Mouse (Mus musculus): ENCODE data around the gene Ric8a. TPM values are rescaled to one million over a fixed set of nuclear protein-coding genes. Genes with fewer than 3 reads are reported as not detected.
"Not testable (repeated sequence)": the region's sequence is repeated elsewhere in the genome, so short reads cannot be mapped to it uniquely, and the experiment has no call there.

The Ric8a gene
- total RNA-seq, 2 experiments from 2014 or later: 12.7 TPM

DNA sequence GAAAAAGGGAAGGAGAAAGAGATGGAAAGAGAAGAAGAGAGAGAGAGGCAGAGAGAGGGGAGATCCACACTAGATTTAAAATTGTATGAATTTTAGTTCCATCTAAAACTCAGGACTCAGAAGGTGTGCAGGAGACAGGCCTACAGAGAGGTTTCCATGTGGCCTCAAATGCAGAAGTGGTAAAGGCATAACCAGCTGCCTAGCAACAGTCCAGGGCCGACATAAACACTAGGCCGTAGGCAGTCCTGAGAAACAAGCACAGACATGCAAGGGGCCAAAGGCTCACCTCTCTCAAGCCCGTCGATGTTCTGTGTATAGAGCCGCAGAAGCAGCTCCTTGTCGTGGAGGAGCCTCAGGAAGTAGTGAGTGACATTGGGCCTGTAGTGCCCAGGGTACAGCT is 20.6 kb downstream of the Ric8a start:
- H3K27ac ChIP-seq: no peak overlapping the region
- intact Hi-C loops (cut with DNase I): no loop called here
- no peak for TF ChIP-seq CTCF (IDR thresholded peaks at IDR 0.05)
- no peak for DNase-seq
- H3K4me3 ChIP-seq: no peak overlapping the region

DNA sequence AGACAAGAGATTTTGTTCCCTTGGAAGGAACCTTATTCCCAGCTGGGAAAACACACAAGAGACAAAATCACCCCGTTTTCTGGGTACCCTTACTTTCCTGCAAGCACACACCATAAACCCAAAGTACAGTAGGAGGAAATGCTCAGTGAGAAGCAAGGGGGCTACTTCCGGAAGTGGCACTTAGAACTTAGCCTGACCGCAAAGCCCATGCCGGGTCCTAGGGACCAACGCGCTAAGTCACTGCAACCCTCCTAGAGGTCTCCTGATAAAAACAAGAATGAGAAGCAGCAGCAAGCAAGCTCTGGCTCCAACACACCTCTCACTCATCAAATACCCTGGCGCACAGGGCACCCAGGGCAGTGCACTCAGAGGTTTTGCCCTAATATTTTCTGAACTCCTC is 22.6 kb downstream of the Ric8a start:
- intact Hi-C loops (cut with DNase I): no loop called here
- H3K27ac ChIP-seq: no peak overlapping the region
- DNase-seq: no peak
- TF ChIP-seq CTCF (IDR thresholded peaks at IDR 0.05): no peak
- no peak overlapping the region for H3K4me3 ChIP-seq

- Histone ChIP-seq H3K27ac (peak overlapping the region; percentile 89), H3K4me3 (peak overlapping the region; percentile 82)
- TF ChIP-seq CTCF (IDR thresholded peaks at IDR 0.05): no peak
- DNase-seq: no peak
- intact Hi-C loops (cut with DNase I): loop anchor here (2.0 kb wide), 2 partner anchors 22 to 24 kb away; partner anchors contain the start of genes Bet1l, Gm45785 and Ric8a
Observed at GRCm38 (mm10) chr7:140880419-140880818, 23.7 kb downstream of the Ric8a start.

- Histone ChIP-seq H3K4me3 (peak overlapping the region; percentile 82), H3K27ac (peak overlapping the region; percentile 89)
- intact Hi-C loops (cut with DNase I): loop anchor here (2.0 kb wide), 2 partner anchors 22 to 24 kb away; partner anchors contain the start of genes Bet1l, Gm45785 and Ric8a
- no peak for DNase-seq
- no peak for TF ChIP-seq CTCF (IDR thresholded peaks at IDR 0.05)
Observed at GRCm38 (mm10) chr7:140880865-140881515, 24.2 kb downstream of the Ric8a start.

DNA sequence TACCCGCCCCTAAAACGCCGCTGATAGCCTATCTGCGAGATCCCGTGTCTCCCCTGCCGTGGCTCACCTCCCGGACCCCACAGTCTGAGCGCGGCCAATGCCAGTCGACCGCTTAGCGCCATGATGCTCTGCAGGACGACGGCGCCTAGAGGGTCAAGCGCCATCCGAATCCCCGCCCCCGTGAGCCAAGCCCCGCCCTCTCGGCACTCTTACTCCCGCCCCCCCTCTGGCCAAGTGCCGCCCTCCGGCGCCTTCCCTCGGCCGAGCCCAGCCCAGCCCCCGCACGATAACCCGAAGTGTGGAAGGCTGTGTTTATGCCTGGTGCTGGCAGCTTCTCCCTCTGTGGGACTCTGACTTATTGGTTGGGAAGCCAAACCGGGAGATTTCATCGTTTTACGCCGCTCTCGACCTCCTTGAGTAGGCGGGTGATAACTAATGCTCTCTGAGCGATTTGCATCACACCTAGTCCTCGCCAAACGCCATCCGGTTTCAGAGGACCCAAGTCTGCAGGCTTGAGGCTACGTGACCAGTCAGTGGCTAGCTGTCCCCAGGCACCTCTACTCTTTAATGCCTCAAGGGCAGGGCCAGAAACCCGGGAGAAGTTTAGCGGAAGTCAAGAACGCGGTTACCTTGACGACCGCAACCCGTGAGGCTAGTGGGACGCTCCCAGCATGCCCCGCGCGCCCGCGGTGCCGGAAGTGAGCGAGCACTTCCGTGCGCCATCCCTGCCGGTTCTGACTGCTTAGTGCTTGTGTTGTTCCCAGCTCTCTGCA is 25.1 kb downstream of the Ric8a start, which contains the start of the genes Psmd13 and Sirt3:
Gene Psmd13, plus strand, starts transcription at position 273 of the 773 bp plus-strand sequence.
Gene Sirt3, minus strand, starts transcription at position 614 of the 773 bp plus-strand sequence.
- TF ChIP-seq CTCF (IDR thresholded peaks at IDR 0.05): no peak

GRCm38 (mm10) chr7:140882469-140882803 is 25.7 kb downstream of the Ric8a start:
- no peak for TF ChIP-seq CTCF (IDR thresholded peaks at IDR 0.05)
- Histone ChIP-seq H3K4me3 (peak overlapping the region; percentile 82), H3K27ac (peak overlapping the region; percentile 89)
- no peak for DNase-seq
- intact Hi-C loops (cut with DNase I): no loop called here

More for the DNA sequence above, 25.1 kb downstream of the Ric8a start, which contains the start of the genes Psmd13 and Sirt3:
- intact Hi-C loops (cut with DNase I): loop anchor here (2.0 kb wide), 2 partner anchors 21 to 25 kb away; partner anchors contain the start of genes Bet1l, Gm45785 and Ric8a
- peak; percentile 96 for DNase-seq
- Histone ChIP-seq H3K4me3 (peak within 1 kb of the TSS; percentile 82), H3K27ac (peak within 1 kb of the TSS; percentile 89)

- intact Hi-C loops (cut with DNase I); H3K27ac ChIP-seq; H3K4me3 ChIP-seq; DNase-seq: not testable (repeated sequence)
Observed at GRCm38 (mm10) chr7:140890636-140891035, 33.9 kb downstream of the Ric8a start.

DNA sequence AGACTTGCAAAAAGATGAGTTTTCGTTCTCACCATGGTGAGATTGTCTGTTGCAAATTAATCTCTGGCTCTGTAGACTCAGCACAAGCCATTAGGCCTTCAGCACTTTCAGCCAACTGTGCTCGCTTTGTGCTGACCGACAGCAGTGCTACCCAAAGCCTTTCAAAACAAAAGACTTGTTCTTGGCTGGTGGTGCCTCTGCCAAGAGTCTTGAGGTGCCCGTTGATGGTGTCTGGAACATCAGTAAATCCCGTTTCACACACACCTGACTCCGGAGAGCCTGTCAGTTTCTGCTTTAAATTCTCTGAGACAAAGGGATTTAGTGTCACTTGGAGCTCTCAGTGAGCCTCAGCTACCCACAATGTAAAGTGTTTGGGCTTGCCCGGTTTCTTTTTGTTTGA is 37.3 kb downstream of the Ric8a start:
- DNase-seq: no peak
- no peak for TF ChIP-seq CTCF (IDR thresholded peaks at IDR 0.05)
- Histone ChIP-seq H3K27ac (no peak overlapping the region), H3K4me3 (no peak overlapping the region)
- intact Hi-C loops (cut with DNase I): no loop called here

GRCm38 (mm10) chr7:140894611-140895010 is 37.9 kb downstream of the Ric8a start:
- intact Hi-C loops (cut with DNase I): no loop called here
- TF ChIP-seq CTCF (IDR thresholded peaks at IDR 0.05): no peak

GRCm38 (mm10) chr7:140897863-140898262 is 41.1 kb downstream of the Ric8a start:
- TF ChIP-seq CTCF (IDR thresholded peaks at IDR 0.05): no peak
- intact Hi-C loops (cut with DNase I): no loop called here
- Histone ChIP-seq H3K4me3 (peak overlapping the region; percentile 75), H3K27ac (peak overlapping the region; percentile 97)
- DNase-seq: no peak

More at GRCm38 (mm10) chr7:140894611-140895010, 37.9 kb downstream of the Ric8a start:
- Histone ChIP-seq H3K27ac (no peak overlapping the region), H3K4me3 (no peak overlapping the region)
- DNase-seq: no peak

- Histone ChIP-seq H3K4me3 (peak overlapping the region; percentile 75), H3K27ac (peak overlapping the region; percentile 97)
- no peak for TF ChIP-seq CTCF (IDR thresholded peaks at IDR 0.05)
- peak; percentile 45 for DNase-seq
- intact Hi-C loops (cut with DNase I): no loop called here
Observed at GRCm38 (mm10) chr7:140899121-140899520, 42.4 kb downstream of the Ric8a start.

DNA sequence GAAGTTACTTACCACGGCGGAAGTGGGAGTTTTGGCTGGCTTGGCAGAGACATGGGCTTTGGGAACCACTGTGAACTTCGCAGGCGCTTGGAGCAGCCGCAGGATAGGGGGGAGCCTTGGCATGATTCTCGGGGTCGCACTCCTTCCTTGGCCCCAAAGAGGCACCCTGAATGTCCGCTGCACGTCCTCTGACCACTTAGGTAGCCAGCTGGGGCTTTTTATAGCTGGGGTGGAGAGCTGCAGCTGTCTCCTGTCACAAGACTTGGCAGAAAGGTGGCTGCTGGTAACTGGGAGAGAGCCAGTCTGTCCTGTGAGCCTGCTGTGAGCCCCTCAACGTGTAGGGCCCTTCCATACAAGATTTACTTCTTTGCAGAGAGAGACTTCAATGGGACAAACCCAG is 43.5 kb downstream of the Ric8a start, which contains the start of gene Cox8b:
Gene Cox8b, minus strand, starts transcription at position 227 of the 400 bp plus-strand sequence.
- H3K4me3 ChIP-seq: peak within 1 kb of the TSS; percentile 75
- intact Hi-C loops (cut with DNase I): loop anchor here (5.0 kb wide), 1 partner anchor 272 kb away; the partner anchor contains the start of gene Rnh1
- no peak for TF ChIP-seq CTCF (IDR thresholded peaks at IDR 0.05)
- peak within 1 kb of the TSS; percentile 97 for H3K27ac ChIP-seq
- peak; percentile 87 for DNase-seq
